Mouse (Mus musculus) layer of hippocampus, postnatal 25 days (tissue): ENCODE measurements at regions not wholly inside any gene's neighbourhood (a gene's known extent, or its start where the extent isn't known, plus 50 kb on each side); places are given as distances from the start of the nearest gene placed in this dataset.
A peak's percentile ranks its signal among the peaks of the same experiment; 100 is the strongest.

Experiments
- DNase-seq, 2 experiments: peaks; one replicate each; pipeline ENCODE4 v3.0.0; 2022; ENCODE audit warnings: mixed read lengths in 2 of 2, low spot score in 1 of 2; ENCODE audit errors: extremely low spot score in 1 of 2

DNA sequence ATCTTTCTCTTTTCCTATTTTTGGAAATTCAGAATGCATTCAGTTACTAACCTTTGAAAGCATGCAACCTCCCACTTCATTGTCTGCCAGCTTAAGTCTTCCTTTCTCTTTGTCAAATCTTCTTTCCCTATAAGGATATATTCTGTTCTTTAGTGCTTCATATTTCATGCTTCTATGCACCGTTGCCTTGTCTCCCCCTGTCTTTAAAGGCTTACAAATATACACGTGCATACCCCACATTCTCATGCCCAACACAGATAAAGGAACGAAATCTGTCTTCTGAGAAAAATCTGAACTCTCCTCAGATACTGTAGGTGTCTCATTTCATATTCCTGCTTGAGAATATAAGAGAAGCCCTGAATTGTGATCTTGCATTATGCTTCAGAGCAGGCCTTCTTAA is 167.9 kb upstream of the Dph6 start:
- DNase-seq, result no peak

DNA sequence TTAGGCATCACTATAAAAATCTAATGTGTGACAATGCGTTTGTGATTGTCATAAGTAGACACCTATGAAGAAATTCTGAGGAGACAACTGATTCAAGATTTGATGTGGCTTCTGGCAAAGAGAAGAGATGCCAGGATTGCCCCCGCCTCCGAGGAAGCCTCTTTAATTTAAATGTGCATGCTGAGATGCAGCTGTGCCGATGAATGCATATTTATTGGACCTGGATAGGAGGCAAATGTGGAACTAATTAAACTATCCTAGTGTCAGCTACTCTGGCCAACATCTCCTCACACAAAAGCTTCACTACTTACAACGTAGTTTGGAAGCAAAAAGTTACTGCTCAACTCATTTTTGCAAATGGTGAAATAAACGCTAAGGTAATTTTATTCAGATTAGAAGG is 173.4 kb upstream of the Dph6 start:
- DNase-seq, result no peak

DNA sequence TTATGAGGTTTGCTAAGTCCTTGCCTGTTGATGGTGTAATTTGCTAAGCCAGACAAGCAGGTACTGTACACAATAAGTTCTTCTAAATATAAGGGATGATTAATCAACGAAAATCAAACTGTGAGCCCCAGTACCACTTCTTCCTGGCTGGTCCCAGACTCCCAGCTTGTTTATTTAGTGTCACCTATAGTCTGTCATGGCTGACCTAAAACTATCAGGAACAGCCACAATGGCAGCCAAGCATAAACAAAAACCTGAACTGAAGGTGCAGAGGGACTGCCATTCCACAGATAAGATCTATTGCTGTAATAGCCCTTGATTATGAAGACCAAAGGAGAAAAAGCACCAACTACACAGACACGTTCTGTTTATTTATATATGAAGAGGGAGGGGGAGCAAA is 180.9 kb upstream of the Dph6 start:
- DNase-seq, result no peak

GRCm38 (mm10) chr2:114843696-114844388 is 189.1 kb upstream of the Dph6 start:
- DNase-seq, result no peak

DNA sequence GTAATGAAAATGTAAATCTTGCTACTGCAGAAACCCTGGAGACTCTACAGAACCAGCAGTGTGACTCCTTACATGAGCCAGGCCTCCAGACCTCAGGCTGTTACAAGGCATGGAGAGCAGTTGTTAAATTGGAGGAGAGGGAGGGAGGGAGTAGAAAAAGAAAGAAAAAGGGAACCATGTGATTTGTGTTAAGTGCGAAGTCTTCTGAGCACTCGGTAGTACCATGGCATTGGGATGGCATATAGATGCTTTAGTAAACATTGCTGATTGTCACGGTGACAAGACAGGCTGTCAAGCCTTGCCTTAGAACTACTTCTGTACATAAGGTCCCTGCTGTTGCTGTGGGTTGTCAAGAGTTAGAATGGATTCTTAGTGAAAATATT is 189.6 kb upstream of the Dph6 start:
- DNase-seq, result no peak

- DNase-seq, result no peak
Measured at GRCm38 (mm10) chr2:114848439-114848838, 193.7 kb upstream of the Dph6 start.

- no peak for DNase-seq
Measured at GRCm38 (mm10) chr2:114848914-114849313, 194.2 kb upstream of the Dph6 start.

- peak; percentile 68 to 88 for DNase-seq
Measured at GRCm38 (mm10) chr2:114853715-114854530, 199.2 kb upstream of the Dph6 start.

- DNase-seq, result no peak
Measured at GRCm38 (mm10) chr2:114872272-114872671, 217.5 kb upstream of the Dph6 start.

DNA sequence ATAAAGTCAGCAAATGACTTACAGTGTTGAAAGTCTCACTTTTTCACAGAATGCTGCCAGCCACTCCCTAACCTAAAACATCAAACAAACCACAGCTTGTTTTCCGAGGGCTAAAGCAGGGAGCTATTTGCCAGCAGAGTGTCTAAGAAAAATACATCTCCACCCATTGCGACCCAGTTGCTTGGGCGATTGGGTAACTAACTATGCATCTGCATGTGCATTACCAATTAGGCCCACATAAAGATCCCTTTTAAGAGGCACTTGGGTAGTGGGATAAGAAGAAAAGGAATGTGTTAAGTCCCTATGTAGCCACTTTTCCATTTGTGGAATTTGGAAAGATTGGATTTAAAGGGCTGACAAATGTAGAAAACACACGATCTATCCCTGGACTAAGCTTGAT is 218.3 kb upstream of the Dph6 start:
- DNase-seq, result no peak

DNA sequence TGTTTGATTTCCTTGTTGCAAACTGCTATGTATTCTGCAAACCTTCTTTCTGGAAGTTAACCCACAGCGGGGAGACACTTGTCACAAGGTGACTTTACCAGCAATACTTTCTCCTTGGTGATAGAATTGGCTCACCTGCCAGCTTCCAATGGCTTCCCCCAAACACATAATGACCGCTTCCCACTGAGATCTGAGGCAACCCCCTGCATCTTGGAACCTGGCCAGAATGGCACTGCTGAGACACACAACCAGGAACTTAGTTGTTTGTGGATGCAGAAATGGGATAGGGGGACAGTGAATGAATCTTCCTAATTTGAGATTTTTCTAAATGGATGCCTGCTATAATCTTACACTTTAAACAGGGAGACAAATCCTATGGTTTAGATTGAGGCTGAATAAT is 224.3 kb upstream of the Dph6 start:
- no peak for DNase-seq

- no peak for DNase-seq
Measured at GRCm38 (mm10) chr2:114879784-114880183, 225.0 kb upstream of the Dph6 start.

DNA sequence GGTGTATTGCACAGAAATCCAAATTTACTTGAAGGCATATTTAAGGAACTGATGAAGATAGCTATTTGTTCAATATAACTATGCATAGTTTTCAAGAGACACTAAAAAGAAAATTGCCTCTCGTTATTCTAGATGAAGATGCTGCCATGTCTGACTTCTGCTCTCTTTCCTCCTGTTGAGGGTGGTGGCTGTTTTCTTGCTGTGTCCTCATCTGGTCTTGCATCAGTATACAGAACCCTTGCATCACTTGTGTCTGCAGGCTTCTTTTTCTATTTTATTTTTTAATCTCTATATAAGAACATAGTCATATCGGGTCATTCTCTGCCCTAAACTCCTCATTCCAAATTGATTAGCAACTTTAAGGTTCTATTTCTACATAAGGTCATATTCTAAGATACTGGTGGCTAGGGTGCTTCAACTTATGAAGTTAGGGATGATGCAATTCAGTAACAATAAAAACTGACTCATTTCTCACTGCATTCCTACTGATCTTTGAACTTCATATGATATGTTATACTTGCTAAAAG is 231.0 kb upstream of the Dph6 start:
- DNase-seq, result no peak

GRCm38 (mm10) chr2:114898812-114899211 is 244.0 kb upstream of the Dph6 start:
- no peak for DNase-seq

GRCm38 (mm10) chr2:114911845-114912500 is 257.2 kb upstream of the Dph6 start:
- no peak for DNase-seq

- no peak for DNase-seq
Measured at GRCm38 (mm10) chr2:114915025-114915690, 260.4 kb upstream of the Dph6 start.

GRCm38 (mm10) chr2:114918420-114919332 is 263.9 kb upstream of the Dph6 start:
- DNase-seq, result peak; percentile 8 to 10

DNA sequence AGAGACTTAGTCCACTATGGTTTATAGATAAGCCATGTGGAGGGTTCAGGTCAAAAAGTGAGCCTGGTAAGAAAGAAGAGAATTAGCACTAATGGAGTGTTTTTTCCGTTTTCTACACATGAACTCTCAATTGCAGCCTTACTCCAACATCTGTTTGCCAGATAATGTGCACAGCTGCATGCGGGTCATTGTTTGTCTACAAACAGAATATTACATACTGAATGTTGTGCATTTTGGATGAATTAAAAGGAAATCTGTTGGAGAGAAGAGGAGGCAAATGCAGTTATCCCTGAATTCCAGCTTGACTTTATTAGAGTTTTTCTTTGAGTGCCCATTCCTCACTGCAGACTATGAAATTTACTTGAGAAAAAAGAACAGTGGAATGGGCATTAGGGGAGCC is 269.1 kb upstream of the Dph6 start:
- DNase-seq, result no peak

- DNase-seq, result no peak
Measured at GRCm38 (mm10) chr2:114935436-114935835, 280.7 kb upstream of the Dph6 start.
